Mouse (Mus musculus) CH12.LX (cell line): Measurements from ENCODE around the gene Cdk16. TPM values are rescaled to one million over a fixed set of nuclear protein-coding genes. Genes with fewer than 3 reads are reported as not detected.

Experiments used
- DNase-seq: peaks from one replicate; pipeline ENCODE4 v3.0.0-alpha.2; 2013; ENCODE audit errors: extremely low read depth
- H3K27ac ChIP-seq: 2 replicates; pipeline ENCODE4 v1.5.1; 2012; ENCODE audit warnings: low read depth, mild to moderate bottlenecking, control low read depth, moderate library complexity; ENCODE audit not compliant: insufficient read depth
- H3K27me3 ChIP-seq: replicated peaks from 2 replicates; pipeline ENCODE3; 2012; ENCODE audit warnings: inconsistent platforms
- H3K36me3 ChIP-seq, 2 experiments: replicated peaks in 1 of 2; 2 replicates each; pipeline versions ENCODE3 to v1.6.1; 2012; ENCODE audit warnings: inconsistent platforms in 1 of 2, low read length in 1 of 2, mild to moderate bottlenecking in 1 of 2, mixed read lengths in 1 of 2, moderate library complexity in 1 of 2; ENCODE audit not compliant: control insufficient read depth in 1 of 2, insufficient read depth in 1 of 2
- H3K4me1 ChIP-seq, 2 experiments: 2 replicates each; pipeline ENCODE4 v1.6.1; 2012; ENCODE audit warnings: inconsistent platforms in 1 of 2, moderate library complexity in 1 of 2; ENCODE audit not compliant: insufficient read depth in 2 of 2, control insufficient read depth in 1 of 2
- H3K4me2 ChIP-seq: 2 replicates; pipeline ENCODE4 v1.6.1; 2012; ENCODE audit warnings: low read depth, mild to moderate bottlenecking, control low read depth; ENCODE audit not compliant: poor library complexity, insufficient read depth, severe bottlenecking
- H3K4me3 ChIP-seq, 3 experiments: fragments of 150-350 bp in 1 of 3; sonication (generic) in 1 of 3; replicated peaks in 1 of 3; 2 replicates each; pipeline versions ENCODE3 to v1.5.1; 2011 to 2012; ENCODE audit warnings: low read depth in 2 of 3, low read length in 2 of 3, mild to moderate bottlenecking in 2 of 3, moderate library complexity in 2 of 3, control low read depth in 1 of 3, improper control_type of control experiment in 1 of 3, inconsistent platforms in 1 of 3, mixed read lengths in 1 of 3; ENCODE audit not compliant: poor library complexity in 1 of 3
- H3K79me2 ChIP-seq: replicated peaks from 2 replicates; pipeline ENCODE4 v1.6.1; 2012; ENCODE audit warnings: mild to moderate bottlenecking, moderate library complexity; ENCODE audit not compliant: control insufficient read depth, poor library complexity, insufficient read depth, severe bottlenecking; ENCODE audit errors: extremely low read depth
- H3K9ac ChIP-seq: 2 replicates; pipeline ENCODE4 v1.6.1; 2012; ENCODE audit warnings: low read depth, mild to moderate bottlenecking, control low read depth, moderate library complexity; ENCODE audit not compliant: insufficient read depth
- H3K9me3 ChIP-seq: replicated peaks from 2 replicates; pipeline ENCODE3; 2012; ENCODE audit warnings: low read length, inconsistent platforms, mixed read lengths
- CHD1 ChIP-seq: IDR thresholded peaks from 2 replicates; pipeline ENCODE4 v1.6.1; 2012; ENCODE audit warnings: low read depth, low read length, improper control_type of control experiment, inconsistent platforms
- CHD2 ChIP-seq: IDR thresholded peaks from 2 replicates; pipeline ENCODE4 v1.6.1; 2011; ENCODE audit warnings: low read length, improper control_type of control experiment
- EP300 ChIP-seq: IDR thresholded peaks from 2 replicates; pipeline ENCODE4 v1.6.1; 2011; ENCODE audit warnings: low read length, improper control_type of control experiment
- ETS1 ChIP-seq: conservative IDR thresholded peaks from 2 replicates; pipeline ENCODE4 v1.6.1; 2012; ENCODE audit warnings: low read depth, mild to moderate bottlenecking, inconsistent platforms, low read length, improper control_type of control experiment, moderate library complexity
- JUN ChIP-seq: IDR thresholded peaks from 2 replicates; pipeline ENCODE4 v1.6.1; 2011; ENCODE audit warnings: low read depth, mild to moderate bottlenecking, low read length, improper control_type of control experiment, moderate library complexity; ENCODE audit not compliant: insufficient read depth
- MAFK ChIP-seq: IDR thresholded peaks from 2 replicates; pipeline ENCODE4 v1.6.1; 2011; ENCODE audit warnings: low read length, improper control_type of control experiment; ENCODE audit not compliant: insufficient replicate concordance
- MEF2A ChIP-seq: IDR thresholded peaks from 2 replicates; pipeline ENCODE4 v1.6.1; 2014; ENCODE audit warnings: low read depth, mild to moderate bottlenecking, inconsistent platforms, low read length, improper control_type of control experiment, borderline replicate concordance
- NRF1 ChIP-seq: IDR thresholded peaks from 2 replicates; pipeline ENCODE4 v1.6.1; 2014; ENCODE audit warnings: low read depth, mild to moderate bottlenecking, inconsistent platforms, low read length, improper control_type of control experiment, moderate library complexity
- RAD21 ChIP-seq: IDR thresholded peaks from 2 replicates; pipeline ENCODE4 v1.6.1; 2011; ENCODE audit warnings: low read depth, mild to moderate bottlenecking, low read length, improper control_type of control experiment, moderate library complexity
- SIN3A ChIP-seq: IDR thresholded peaks from 2 replicates; pipeline ENCODE4 v1.6.1; 2012; ENCODE audit warnings: low read length, improper control_type of control experiment, inconsistent platforms
- UBTF ChIP-seq: IDR thresholded peaks from 2 replicates; pipeline ENCODE4 v1.6.1; 2012; ENCODE audit warnings: low read depth, mild to moderate bottlenecking, inconsistent platforms, low read length, improper control_type of control experiment, moderate library complexity
- USF2 ChIP-seq: conservative IDR thresholded peaks from 2 replicates; pipeline ENCODE4 v1.6.1; 2011; ENCODE audit warnings: low read depth, low read length, improper control_type of control experiment
- ZC3H11A ChIP-seq: IDR thresholded peaks from 2 replicates; pipeline ENCODE4 v1.6.1; 2012; ENCODE audit warnings: low read depth, mild to moderate bottlenecking, inconsistent platforms, low read length, improper control_type of control experiment
- dilution Hi-C: fragments of 300-500 bp; cut with MboI; formaldehyde crosslinking; loops from 2 replicates; pipeline ENCODE4 v1.14.3; 2020; ENCODE audit warnings: low sequenced_read_pairs; ENCODE audit not compliant: extremely low pct_unique_long_range_greater_than_20kb, extremely low pct_ligation_motif_present
- in situ Hi-C: fragments of 300-500 bp; cut with MboI; formaldehyde crosslinking; loops from 3 replicates; pipeline ENCODE4 v1.14.3; 2019; ENCODE audit warnings: low sequenced_read_pairs, low pct_ligation_motif_present, low pct_unique_long_range_greater_than_20kb, mixed read lengths
- polyA plus RNA-seq: library from polyadenylated mRNA; unstranded; fragments of >175 nt; gene quantifications from 2 replicates; pipeline ENCODE4 v1.2.1, GENCODE M21; 2012; ENCODE audit warnings: low read depth; ENCODE audit not compliant: insufficient read length
- total RNA-seq, 2 experiments: library from RNA; depleted of rRNA; stranded (reverse); fragments of 300-350 nt in 1 of 2; fragments of >200 nt in 1 of 2; gene quantifications; 2 replicates each; pipeline ENCODE4 v1.2.3; 2012 to 2014

Cdk16 gene
- total and polyA plus RNA-seq, 3 experiments, result 11.1 to 27.0 (median 18.5) TPM

DNA sequence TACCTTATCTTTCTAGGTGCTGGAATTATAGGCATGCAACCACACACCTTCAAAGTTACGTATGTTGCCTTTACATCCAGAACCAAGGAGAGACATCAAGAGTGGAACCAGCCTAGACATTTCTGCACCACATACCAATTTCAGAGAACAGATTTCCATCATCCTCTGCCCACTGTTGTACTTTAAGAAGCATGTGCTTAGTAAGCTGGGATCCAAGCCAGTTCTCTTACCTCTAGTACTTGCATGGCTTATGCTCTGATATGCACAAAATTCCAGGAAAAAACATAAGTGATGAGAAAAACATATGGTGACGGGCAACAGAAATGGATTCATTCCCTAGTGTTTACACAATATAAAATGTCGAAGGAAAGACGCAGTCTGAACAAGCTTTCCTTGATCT is 48.7 kb downstream of the Cdk16 start:
- Histone ChIP-seq H3K27ac (no peak overlapping the region), H3K4me3 (no peak overlapping the region), H3K9ac (no peak overlapping the region), H3K36me3 (no peaks in the 10 kb centered on the region), H3K4me2 (no peak overlapping the region), H3K9me3 (no peaks in the 10 kb centered on the region), H3K4me1 (no peaks in the 10 kb centered on the region), H3K27me3 (no peaks in the 10 kb centered on the region), H3K79me2 (no peaks in the 10 kb centered on the region)
- DNase-seq, result no peak
- in situ Hi-C loops (no loop called here), dilution Hi-C loops (no loop called here)
- TF ChIP-seq ETS1, result no peak
- no peak for TF ChIP-seq MEF2A
- no peak for TF ChIP-seq RAD21
- TF ChIP-seq MAFK, result no peak
- TF ChIP-seq JUN, result no peak
- no peak for TF ChIP-seq USF2
- TF ChIP-seq EP300, result no peak
- TF ChIP-seq ZC3H11A, result no peak
- no peak for TF ChIP-seq CHD1
- TF ChIP-seq CHD2, result no peak
- TF ChIP-seq SIN3A, result no peak
- TF ChIP-seq UBTF, result no peak

DNA sequence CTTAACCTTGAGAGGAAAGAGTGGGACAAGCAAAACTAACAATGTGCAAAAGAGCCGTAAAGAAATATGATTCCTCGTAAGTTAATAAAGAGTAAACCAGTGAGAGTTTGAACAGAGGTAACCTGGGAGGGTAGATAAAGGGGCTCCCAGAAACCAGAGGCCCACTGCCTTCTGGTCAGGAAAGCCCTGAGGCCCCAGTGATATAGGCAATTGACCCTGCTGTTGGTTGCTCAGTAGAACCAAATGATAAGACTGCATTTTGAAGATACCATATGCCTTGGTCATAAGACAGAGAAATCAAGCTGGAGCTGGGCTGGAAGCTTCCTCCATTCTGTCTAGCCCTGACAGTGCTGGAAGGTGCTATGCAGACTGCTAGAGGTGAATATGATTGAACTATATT is 61.1 kb downstream of the Cdk16 start:
- H3K27ac ChIP-seq, result no peak overlapping the region
- H3K27me3 ChIP-seq, result no peaks in the 10 kb centered on the region
- H3K9ac ChIP-seq, result no peak overlapping the region
- no peak overlapping the region for H3K4me3 ChIP-seq
- no peaks in the 10 kb centered on the region for H3K36me3 ChIP-seq
- H3K9me3 ChIP-seq, result no peaks in the 10 kb centered on the region
- no peaks in the 10 kb centered on the region for H3K4me1 ChIP-seq
- TF ChIP-seq NRF1, result no peak
- no peaks in the 10 kb centered on the region for H3K79me2 ChIP-seq
- in situ Hi-C loops (no loop called here), dilution Hi-C loops (no loop called here)
- H3K4me2 ChIP-seq, result no peak overlapping the region
- DNase-seq, result no peak

Other genes with a start within 250 kb of the Cdk16 start
- gene Rgn, start 138.2 kb upstream of the Cdk16 start, total RNA-seq (2012; rRNA removed), result not detected in 2 replicates
- gene Rgn, start 138.2 kb upstream of the Cdk16 start, total RNA-seq (2014; rRNA removed), result not detected in 2 replicates
- not detected in 2 replicates for gene Rgn, start 138.2 kb upstream of the Cdk16 start, polyA plus RNA-seq
- 81.5 and 83.8 TPM in 2 replicates for gene Rbm10, start 70.5 kb upstream of the Cdk16 start, total RNA-seq (2012; rRNA removed)
- gene Rbm10, start 70.5 kb upstream of the Cdk16 start, total RNA-seq (2014; rRNA removed), result 49.9 and 55.7 TPM in 2 replicates
- gene Rbm10, start 70.5 kb upstream of the Cdk16 start, polyA plus RNA-seq, result 67.1 and 71.1 TPM in 2 replicates
- gene Ndufb11, start 70.3 kb upstream of the Cdk16 start, total RNA-seq (2012; rRNA removed), result 166 and 176 TPM in 2 replicates
- 156 and 165 TPM in 2 replicates for gene Ndufb11, start 70.3 kb upstream of the Cdk16 start, total RNA-seq (2014; rRNA removed)
- 159 and 161 TPM in 2 replicates for gene Ndufb11, start 70.3 kb upstream of the Cdk16 start, polyA plus RNA-seq
- 164 and 177 TPM in 2 replicates for gene Uba1, start 29.6 kb upstream of the Cdk16 start, total RNA-seq (2012; rRNA removed)
- gene Uba1, start 29.6 kb upstream of the Cdk16 start, total RNA-seq (2014; rRNA removed), result 138 and 142 TPM in 2 replicates
- gene Uba1, start 29.6 kb upstream of the Cdk16 start, polyA plus RNA-seq, result 202 and 218 TPM in 2 replicates
- 6.2 and 11.2 TPM in 2 replicates for gene Usp11, start 16.0 kb downstream of the Cdk16 start, total RNA-seq (2012; rRNA removed)
- 4.0 and 4.9 TPM in 2 replicates for gene Usp11, start 16.0 kb downstream of the Cdk16 start, total RNA-seq (2014; rRNA removed)
- 5.3 and 6.3 TPM in 2 replicates for gene Usp11, start 16.0 kb downstream of the Cdk16 start, polyA plus RNA-seq
- 60.6 and 63.8 TPM in 2 replicates for gene Araf, start 109.9 kb downstream of the Cdk16 start, total RNA-seq (2012; rRNA removed)
- 52.8 and 55.9 TPM in 2 replicates for gene Araf, start 109.9 kb downstream of the Cdk16 start, total RNA-seq (2014; rRNA removed)
- gene Araf, start 109.9 kb downstream of the Cdk16 start, polyA plus RNA-seq, result 72.2 and 79.7 TPM in 2 replicates
- gene Timp1, start 182.2 kb downstream of the Cdk16 start, total RNA-seq (2012; rRNA removed), result 0.13 TPM in 1 of 2 replicates, not detected in the other
- not detected in 2 replicates for gene Timp1, start 182.2 kb downstream of the Cdk16 start, total RNA-seq (2014; rRNA removed)
- gene Timp1, start 182.2 kb downstream of the Cdk16 start, polyA plus RNA-seq, result 0.36 and 0.49 TPM in 2 replicates
- gene Syn1, start 233.1 kb downstream of the Cdk16 start, total RNA-seq (2012; rRNA removed), result 0.17 and 0.38 TPM in 2 replicates
- 0.08 TPM in 1 of 2 replicates, not detected in the other for gene Syn1, start 233.1 kb downstream of the Cdk16 start, total RNA-seq (2014; rRNA removed)
- gene Syn1, start 233.1 kb downstream of the Cdk16 start, polyA plus RNA-seq, result 0.42 and 0.51 TPM in 2 replicates
- gene Cfp, start 243.6 kb downstream of the Cdk16 start, total RNA-seq (2012; rRNA removed), result 26.1 and 30.0 TPM in 2 replicates
- gene Cfp, start 243.6 kb downstream of the Cdk16 start, total RNA-seq (2014; rRNA removed), result 23.0 and 24.2 TPM in 2 replicates
- 58.2 and 66.9 TPM in 2 replicates for gene Cfp, start 243.6 kb downstream of the Cdk16 start, polyA plus RNA-seq